Mouse (Mus musculus) cerebellum, adult 2 months (tissue): ENCODE data around the gene Rbfox1.

ENCODE experiments used
- CTCF ChIP-seq: fragments of 200-500 bp; IDR thresholded peaks from 2 replicates; pipeline ENCODE4 v1.5.1; 2011; ENCODE audit warnings: low read depth, mild to moderate bottlenecking, control low read depth, low read length, moderate library complexity, borderline replicate concordance; ENCODE audit not compliant: insufficient read depth
- POLR2A ChIP-seq: fragments of 200-500 bp; IDR thresholded peaks from 2 replicates; pipeline ENCODE4 v1.6.1; 2011; ENCODE audit warnings: low read length, control low read depth, borderline replicate concordance; ENCODE audit not compliant: insufficient read depth

- no peak for TF ChIP-seq CTCF
- no peak for TF ChIP-seq POLR2A
These were observed 465.1 kb downstream of the Rbfox1 start for GRCm38 (mm10) chr16:6350256-6350655.
